Mouse (Mus musculus) kidney, postnatal 0 days (tissue): Measurements from ENCODE around the gene Zfp954. TPM values are rescaled to one million over a fixed set of nuclear protein-coding genes. Genes with fewer than 3 reads are reported as not detected.
"Not testable (repeated sequence)": the region's sequence is repeated elsewhere in the genome, so short reads cannot be mapped to it uniquely, and the experiment has no call there.

Experiments
- ATAC-seq: fragments of 200-750 bp; cut with Nextera tagmentation; replicated peaks from 2 replicates; pipeline ENCODE4 v1.8.0; 2017; ENCODE audit warnings: low read depth, moderate number of reproducible peaks, moderate TSS enrichment, moderate library complexity; ENCODE audit not compliant: low FRiP score
- DNase-seq: peaks from one replicate; pipeline ENCODE4 v3.0.0-alpha.2; 2016; ENCODE audit warnings: low spot score
- H3K27ac ChIP-seq: fragments of 300-500 bp; sonication (generic); 2 replicates; pipeline ENCODE4 v1.5.1; 2014; ENCODE audit warnings: mild to moderate bottlenecking
- H3K27me3 ChIP-seq: fragments of 300-500 bp; sonication (generic); 2 replicates; pipeline ENCODE4 v1.6.1; 2014; ENCODE audit warnings: low read length, mixed read lengths; ENCODE audit not compliant: insufficient read depth
- H3K36me3 ChIP-seq: fragments of 300-500 bp; sonication (generic); 2 replicates; pipeline ENCODE4 v1.6.1; 2014; ENCODE audit warnings: low read length, mixed read lengths; ENCODE audit not compliant: insufficient read depth
- H3K4me1 ChIP-seq: fragments of 300-500 bp; sonication (generic); replicated peaks from 2 replicates; pipeline ENCODE4 v1.6.1; 2014; ENCODE audit warnings: antibody characterized with exemption, low read length, mixed read lengths; ENCODE audit not compliant: insufficient read depth
- H3K4me2 ChIP-seq: fragments of 300-500 bp; sonication (generic); 2 replicates; pipeline ENCODE4 v1.6.1; 2014; ENCODE audit warnings: mild to moderate bottlenecking, low read length, moderate library complexity, mixed read lengths
- H3K4me3 ChIP-seq: fragments of 300-500 bp; sonication (generic); replicated peaks from 2 replicates; pipeline ENCODE4 v1.5.1; 2014; ENCODE audit warnings: low read depth, low read length
- H3K9ac ChIP-seq: fragments of 300-500 bp; sonication (generic); 2 replicates; pipeline ENCODE4 v1.6.1; 2014; ENCODE audit warnings: low read depth, low read length
- H3K9me3 ChIP-seq: fragments of 300-500 bp; sonication (generic); replicated peaks from 2 replicates; pipeline ENCODE4 v1.6.1; 2016; ENCODE audit warnings: low read length, inconsistent platforms, mixed read lengths
- CTCF ChIP-seq: IDR thresholded peaks from 2 replicates; pipeline ENCODE4 v1.5.1; 2016; ENCODE audit warnings: antibody characterized with exemption, low read depth, mild to moderate bottlenecking, moderate library complexity
- WGBS: fragments of 180-500 bp; shearing (Covaris S2); extraction: QIAGEN DNeasy Blood & Tissue Kit; methylation state at CpG from one replicate; pipeline ENCODE4 v1.1.7; 2014; 5-methylcytosine and 5-hydroxymethylcytosine counted together
- polyA plus RNA-seq: library from polyadenylated mRNA; unstranded; fragments of >200 nt; fragmentation: Nextera tagmentation; extraction: Ambion mirVana; gene quantifications from 2 replicates; pipeline ENCODE4 v1.2.1, GENCODE M21; 2015

The Zfp954 gene
- 9.8 and 12.4 TPM in 2 replicates for polyA plus RNA-seq

DNA sequence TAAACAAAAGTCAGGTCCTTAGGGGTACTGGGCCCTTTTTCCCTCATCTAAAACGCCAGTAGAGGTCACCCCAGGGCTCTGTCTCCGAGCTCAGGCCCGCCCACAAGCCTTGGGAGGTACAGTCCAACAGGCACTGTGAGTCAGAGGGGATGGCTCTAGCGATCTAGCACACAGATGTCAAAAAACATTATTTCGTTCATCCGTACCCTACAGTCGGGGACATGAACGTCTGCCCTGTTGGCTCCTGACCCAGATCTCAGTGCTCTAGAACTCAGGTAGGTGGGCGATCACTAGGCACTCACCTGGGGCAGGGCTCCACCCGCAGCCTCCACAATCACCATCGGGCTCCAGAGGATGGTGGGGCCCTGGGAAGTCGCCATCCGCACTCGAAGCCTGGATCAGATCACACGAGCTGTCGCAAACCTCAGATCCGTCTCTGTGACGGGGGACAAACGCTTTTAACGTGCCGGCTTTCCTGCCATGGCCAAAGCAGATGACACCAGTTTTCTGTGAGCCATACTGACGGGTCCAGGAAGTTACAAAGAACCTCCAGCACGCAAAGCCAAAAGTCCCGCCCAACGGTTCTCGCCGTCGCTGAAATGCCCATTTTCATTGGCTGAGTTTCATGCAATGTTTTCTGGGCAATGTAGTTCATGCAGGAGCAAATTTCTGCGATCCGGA, at the start of gene Zfp954:
Gene Zfp954 (minus strand): TSS at position 568 of the 681 bp plus-strand sequence.
- no peaks in the 10 kb centered on the region for H3K27me3 ChIP-seq
- H3K36me3 ChIP-seq: peaks cover 12% of the 10 kb centered on the region; the same call in 1 of the 2 replicates
- H3K4me2 ChIP-seq: peak within 1 kb of the TSS; percentile 68
- peak; percentile 93 for DNase-seq
- peak; percentile 95 for ATAC-seq
- peak within 1 kb of the TSS; percentile 59 for H3K9ac ChIP-seq
- no peaks in the 10 kb centered on the region for H3K9me3 ChIP-seq
- peak; percentile 56 for TF ChIP-seq CTCF
- whole genome bisulfite sequencing: under 1% methylated on average over 30 of the region's 30 CpGs
- 0 out of 2 replicates have a peak, but pooled peaks cover 8% of the 10 kb centered on the region for H3K4me1 ChIP-seq
- peak within 1 kb of the TSS; percentile 62 for H3K4me3 ChIP-seq
- H3K27ac ChIP-seq: no peak within 1 kb of the TSS

DNA sequence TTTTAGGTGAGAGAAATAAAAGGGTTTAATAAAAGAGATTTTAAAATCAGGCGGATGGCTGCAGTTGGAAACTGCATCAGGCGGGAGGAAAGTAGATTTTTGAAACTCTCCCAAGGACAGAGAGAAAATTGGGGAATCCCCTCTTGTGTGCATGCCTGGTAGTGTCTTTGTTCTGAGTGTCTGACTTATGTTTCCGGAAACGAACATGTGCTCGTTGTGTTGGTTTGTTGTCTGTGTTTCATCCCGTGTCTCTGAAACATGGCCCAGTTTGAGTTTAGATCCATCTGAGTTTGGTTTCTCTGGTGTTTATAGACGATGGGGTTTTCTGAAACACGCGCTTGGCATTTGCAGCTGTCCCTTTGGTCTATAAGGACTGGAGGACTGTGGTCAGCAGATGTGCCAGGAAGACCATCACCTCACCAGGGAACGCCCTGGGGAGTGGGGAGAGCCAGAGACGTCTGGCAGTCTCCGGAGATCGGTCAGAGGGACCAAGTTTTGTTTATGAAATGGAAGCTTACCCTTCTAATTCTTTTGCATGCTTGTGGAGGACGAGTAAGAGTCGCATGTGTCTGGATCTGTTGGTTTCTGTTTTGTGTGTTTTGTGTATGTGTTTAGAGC, 24.8 kb upstream of the Zfp954 start:
- Histone ChIP-seq H3K9ac (no peak overlapping the region), H3K4me1 (no peaks in the 10 kb centered on the region), H3K36me3 (no peaks in the 10 kb centered on the region), H3K4me3 (no peak overlapping the region), H3K9me3 (no peaks in the 10 kb centered on the region), H3K4me2 (no peak overlapping the region), H3K27ac (no peak overlapping the region), H3K27me3 (no peaks in the 10 kb centered on the region)
- ATAC-seq (no peak), DNase-seq (no peak)
- TF ChIP-seq CTCF: no peak
- 90% methylated on average over 15 of the region's 15 CpGs for WGBS

- 78% methylated on average over 1 of the region's 1 CpGs for WGBS
- Histone ChIP-seq H3K9me3 (no peaks in the 10 kb centered on the region), H3K36me3 (no peaks in the 10 kb centered on the region), H3K4me1 (no peaks in the 10 kb centered on the region), H3K27me3 (no peaks in the 10 kb centered on the region), H3K27ac (no peak overlapping the region), H3K9ac (no peak overlapping the region), H3K4me2 (no peak overlapping the region), H3K4me3 (no peak overlapping the region)
- ATAC-seq (no peak), DNase-seq (no peak)
- no peak for TF ChIP-seq CTCF
Observed at GRCm38 (mm10) chr7:7144215-7144614, 22.9 kb upstream of the Zfp954 start.

- ATAC-seq: peak; percentile 95
- DNase-seq: peak; percentile 75
- 5% methylated on average over 16 of the region's 16 CpGs for WGBS
- Histone ChIP-seq H3K4me2 (peak within 1 kb of the TSS; percentile 55), H3K27ac (no peak within 1 kb of the TSS), H3K9ac (peak within 1 kb of the TSS; percentile 53; the same call in 1 of the 2 replicates), H3K4me3 (peak within 1 kb of the TSS; percentile 47), H3K27me3 (no peaks in the 10 kb centered on the region), H3K9me3 (no peaks in the 10 kb centered on the region), H3K36me3 (0 out of 2 replicates have a peak, but pooled peaks cover 4% of the 10 kb centered on the region), H3K4me1 (no peaks in the 10 kb centered on the region)
- TF ChIP-seq CTCF: peak; percentile 68
Observed at GRCm38 (mm10) chr7:7136379-7136866, 15.1 kb upstream of the Zfp954 start, which contains the start of gene Zfp773. Gene Zfp773 (minus strand): TSS chr7:7136755.

GRCm38 (mm10) chr7:7132751-7133150, 11.5 kb upstream of the Zfp954 start:
- no peak for TF ChIP-seq CTCF
- Histone ChIP-seq H3K27ac (no peak overlapping the region), H3K4me3 (no peak overlapping the region), H3K9me3 (no peaks in the 10 kb centered on the region), H3K9ac (no peak overlapping the region), H3K4me1 (no peaks in the 10 kb centered on the region), H3K27me3 (no peaks in the 10 kb centered on the region), H3K4me2 (no peak overlapping the region), H3K36me3 (0 out of 2 replicates have a peak, but pooled peaks cover 4% of the 10 kb centered on the region)
- DNase-seq (no peak), ATAC-seq (no peak)
- 78% methylated on average over 8 of the region's 8 CpGs for WGBS

- 93% methylated on average over 14 of the region's 15 CpGs for WGBS
Observed at GRCm38 (mm10) chr7:7130491-7131124, 9.3 kb upstream of the Zfp954 start.

More at GRCm38 (mm10) chr7:7130491-7131124, 9.3 kb upstream of the Zfp954 start:
- not testable (repeated sequence) for H3K27me3 ChIP-seq, DNase-seq, H3K4me1 ChIP-seq, H3K9me3 ChIP-seq, H3K4me3 ChIP-seq, H3K36me3 ChIP-seq, H3K27ac ChIP-seq, ATAC-seq, H3K9ac ChIP-seq, H3K4me2 ChIP-seq
